Mouse (Mus musculus): ENCODE data around the gene Chchd4.

DNA sequence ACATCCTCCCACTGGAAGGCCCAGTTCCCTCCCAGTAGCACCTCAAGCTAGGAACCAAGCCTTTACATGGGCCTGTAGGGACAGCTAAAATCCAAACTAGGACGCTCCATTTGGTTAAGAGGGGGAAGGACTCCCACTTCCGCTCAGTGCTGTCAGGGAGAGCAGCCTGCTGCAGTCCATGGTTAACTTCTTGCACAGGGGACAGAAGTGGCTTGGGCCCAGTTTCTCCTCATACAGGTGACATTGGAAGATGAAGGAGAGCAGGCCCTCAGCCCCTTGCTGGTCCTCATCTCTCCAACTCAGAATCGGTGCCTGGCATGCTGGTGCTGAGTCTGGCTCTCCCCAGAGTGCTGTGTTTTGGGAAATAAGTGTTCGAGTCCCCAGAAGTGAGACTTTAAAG, 57.2 kb downstream of the Chchd4 start:
- TF ChIP-seq TAL1 (IDR thresholded peaks at IDR 0.05; ENCODE audit: low read length) = no peak
- no peak for TF ChIP-seq GATA1 (IDR thresholded peaks at IDR 0.05; ENCODE audit: low read length)
